Mouse (Mus musculus) Patski (cell line): Measurements from ENCODE around the gene Sh3bp5l. TPM values are rescaled to one million over a fixed set of nuclear protein-coding genes. Genes with fewer than 3 reads are reported as not detected.
"Not testable (repeated sequence)": the region's sequence is repeated elsewhere in the genome, so short reads cannot be mapped to it uniquely, and the experiment has no call there.

Experiments used
- ATAC-seq: fragments of 100-300 bp; one replicate; pipeline ENCODE4 v1.8.0; 2021
- CTCF ChIA-PET: fragments of 350-600 bp; sonication (Branson Sonifier 250); formaldehyde crosslinking; loops from one replicate; lab custom pipeline; 2022; ENCODE audit warnings: inconsistent platforms; lab: Charles Lee
- POLR2A ChIA-PET: fragments of 350-600 bp; sonication (Branson Sonifier 250); formaldehyde crosslinking; loops from one replicate; lab custom pipeline; 2022; ENCODE audit warnings: antibody characterized with exemption, inconsistent platforms; lab: Charles Lee
- DNase-seq: peaks from one replicate; pipeline ENCODE4 v3.0.0-alpha.2; 2011; ENCODE audit warnings: low read depth, low spot score
- H3K27me3 ChIP-seq: fragments of 371-371 bp; one replicate; pipeline ENCODE4 v1.5.1; 2021
- CTCF ChIP-seq: fragments of 100-300 bp; IDR thresholded peaks from one replicate; pipeline ENCODE4 v1.5.1; 2021
- in situ Hi-C: fragments of 300-500 bp; cut with MboI; formaldehyde crosslinking; loops from 3 replicates; pipeline ENCODE4 v1.11.1; 2018; ENCODE audit warnings: low pct_unique_long_range_greater_than_20kb, mixed read lengths
- polyA plus RNA-seq: library from polyadenylated mRNA; unstranded; gene quantifications from one replicate; pipeline ENCODE4 v1.2.3, GENCODE M21; 2021

Gene Sh3bp5l
- polyA plus RNA-seq, 1 experiment from 2014 or later, result 55.4 TPM

DNA sequence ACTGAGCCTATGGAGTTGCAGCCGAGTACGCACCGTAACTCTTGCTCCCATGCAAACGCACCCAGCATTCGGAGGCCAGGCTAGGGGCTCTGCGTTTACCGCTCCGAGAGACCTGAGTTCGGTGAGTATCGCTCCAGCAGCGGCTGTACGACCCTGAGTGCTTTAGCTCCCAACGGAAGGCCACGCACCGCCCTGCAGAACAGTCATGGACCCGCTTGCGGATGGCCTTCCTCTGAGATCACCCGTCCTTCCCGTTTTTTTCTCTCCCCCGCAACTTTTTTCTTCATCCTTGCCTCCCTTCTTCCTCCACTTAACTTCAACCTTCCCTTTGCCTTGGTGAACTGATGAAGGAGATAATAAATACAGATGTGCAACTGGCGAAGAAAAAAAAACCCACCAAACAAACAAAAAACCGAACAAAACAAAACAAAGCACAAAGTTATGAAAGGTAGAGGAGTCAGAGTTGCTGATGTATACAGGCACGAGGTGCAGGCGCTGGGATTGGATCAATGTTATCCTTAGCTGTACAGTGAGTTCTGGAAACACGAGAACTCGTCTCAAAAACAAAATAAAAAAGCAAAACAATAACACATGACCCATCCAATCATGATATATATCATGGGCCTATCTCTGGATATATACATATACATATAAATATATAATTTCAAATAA lies 27.6 kb upstream of the Sh3bp5l start:
- peak; percentile 29 for ATAC-seq
- ChIA-PET CTCF (interaction anchor here (1.3 to 1.7 kb wide), 3 partner anchors 15 to 196 kb away, joined by 3 to 5 read pairs (median 4); no protein-coding TSS in a partner anchor), POLR2A (interaction anchor here (0.7 kb wide), 1 partner anchor 196 kb away, joined by 4 read pairs; no protein-coding TSS in a partner anchor)
- in situ Hi-C loops, result no loop called here
- no peaks in the 10 kb centered on the region for H3K27me3 ChIP-seq
- no peak for TF ChIP-seq CTCF
- no peak for DNase-seq

DNA sequence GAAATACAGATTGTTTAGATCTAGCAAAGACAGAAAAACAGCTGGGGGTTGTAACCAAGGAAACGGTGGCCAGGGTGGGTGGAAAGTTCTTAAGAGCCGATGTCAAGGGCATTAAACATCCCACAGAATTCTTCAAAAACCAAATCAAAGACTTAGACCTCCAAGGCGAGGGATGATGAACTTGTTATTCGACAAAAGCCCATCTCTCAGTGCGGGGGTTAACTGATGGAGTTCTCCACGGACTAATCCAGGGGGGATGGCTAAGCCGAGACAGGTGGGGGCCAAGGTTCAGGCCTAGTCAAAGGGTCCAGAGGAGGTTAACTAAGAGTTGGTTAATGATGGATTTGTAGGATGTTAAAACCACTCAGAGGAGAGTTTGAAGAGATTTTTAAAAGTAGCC lies 26.9 kb upstream of the Sh3bp5l start:
- ATAC-seq (no peak), DNase-seq (no peak)
- TF ChIP-seq CTCF, result no peak
- POLR2A ChIA-PET, result no interaction called here
- CTCF ChIA-PET, result interaction anchor here (1.4 kb wide), 1 partner anchor 14 kb away, joined by 3 read pairs; no protein-coding TSS in a partner anchor
- no peaks in the 10 kb centered on the region for H3K27me3 ChIP-seq
- in situ Hi-C loops, result no loop called here

DNA sequence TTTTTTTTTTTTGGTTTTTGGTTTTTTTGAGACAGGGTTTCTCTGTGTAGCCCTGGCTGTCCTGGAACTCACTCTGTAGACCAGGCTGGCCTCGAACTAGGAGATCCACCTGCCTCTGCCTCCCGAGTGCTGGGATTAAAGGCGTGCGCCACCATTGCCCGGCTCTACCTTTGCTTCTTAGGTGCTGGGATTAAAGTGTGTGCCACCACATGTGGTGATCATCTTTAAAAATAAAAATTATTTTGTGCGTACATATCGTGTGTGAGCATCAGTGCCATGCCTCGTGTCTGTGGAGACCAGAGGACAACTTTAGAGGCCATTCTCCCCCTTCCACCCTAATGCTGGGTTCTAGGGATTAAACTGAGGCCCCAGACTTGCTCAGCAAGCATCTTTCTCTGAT lies 25.2 kb upstream of the Sh3bp5l start:
- H3K27me3 ChIP-seq, CTCF ChIA-PET, ATAC-seq, DNase-seq, in situ Hi-C loops: not testable (repeated sequence)
- POLR2A ChIA-PET, result interaction anchor here (0.6 kb wide), 1 partner anchor 48 kb away, joined by 3 read pairs; no protein-coding TSS in a partner anchor

DNA sequence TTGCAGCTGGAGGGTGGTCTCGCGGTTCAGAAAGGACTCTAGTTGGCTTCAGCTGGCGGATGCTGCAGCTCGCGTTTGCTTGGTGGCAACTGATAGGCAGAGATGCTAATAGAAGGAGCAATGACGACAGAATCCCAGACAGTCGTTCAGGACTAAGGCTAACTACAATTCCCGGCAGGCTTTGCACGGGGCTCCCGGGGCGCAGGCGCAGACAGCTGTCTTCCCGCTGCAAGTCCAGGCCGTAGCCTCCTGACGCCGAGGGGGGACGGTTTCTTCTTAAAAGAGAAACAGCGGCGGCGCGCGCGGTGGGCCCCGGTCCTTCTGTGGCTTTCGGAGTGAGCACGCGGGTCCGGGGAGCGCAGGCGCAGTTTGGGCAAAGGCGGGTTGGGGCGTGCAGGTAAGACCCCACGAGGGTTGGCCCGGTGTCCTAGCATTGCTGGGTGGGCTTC lies 23.6 kb upstream of the Sh3bp5l start, which contains the start of gene Zfp692:
Zfp692 (plus strand) TSS at position 210 of the 449 bp plus-strand sequence.
- H3K27me3 ChIP-seq, result no peaks in the 10 kb centered on the region
- ATAC-seq, result peak; percentile 49
- TF ChIP-seq CTCF, result no peak
- no peak for DNase-seq
- CTCF ChIA-PET, result interaction anchor here (1.1 kb wide), 1 partner anchor 157 kb away, joined by 3 read pairs; no protein-coding TSS in a partner anchor
- in situ Hi-C loops, result no loop called here
- POLR2A ChIA-PET, result interaction anchor here (0.5 to 1.9 kb wide), 4 partner anchors 9 to 654 kb away, joined by 3 to 9 read pairs (median 3); no protein-coding TSS in a partner anchor

DNA sequence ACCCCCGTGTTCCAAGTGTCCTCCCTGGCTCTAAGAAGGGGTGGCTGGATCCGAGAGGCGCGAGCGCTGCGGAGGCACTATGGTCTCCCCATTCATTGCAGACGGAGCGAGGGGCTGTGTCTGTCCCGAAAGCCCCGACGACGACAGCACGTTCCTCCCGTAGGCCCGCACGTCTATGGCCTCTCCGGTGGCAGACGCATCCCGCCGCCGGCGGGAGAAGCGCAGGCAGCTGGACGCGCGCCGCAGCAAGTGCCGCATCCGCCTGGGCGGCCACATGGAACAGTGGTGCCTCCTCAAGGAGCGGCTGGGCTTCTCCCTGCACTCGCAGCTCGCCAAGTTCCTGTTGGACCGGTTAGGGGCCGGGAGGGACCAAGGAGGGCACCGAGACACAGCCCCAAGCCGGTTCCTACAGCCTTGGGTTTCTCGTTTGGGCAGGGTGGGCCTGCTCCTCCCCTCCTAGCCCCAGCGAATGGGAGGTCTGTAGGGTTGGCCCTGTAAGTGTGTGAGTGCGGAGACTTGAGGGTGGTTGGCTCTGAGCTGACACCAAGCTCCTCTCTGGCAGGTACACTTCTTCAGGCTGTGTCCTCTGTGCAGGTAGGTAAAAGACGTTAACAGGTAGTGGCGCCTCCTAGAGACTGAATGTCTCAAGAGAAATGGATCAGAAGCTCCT lies 23.0 kb upstream of the Sh3bp5l start:
- POLR2A ChIA-PET, result interaction anchor here (1.1 to 1.9 kb wide), 3 partner anchors 9 to 109 kb away, joined by 3 to 9 read pairs (median 3); no protein-coding TSS in a partner anchor
- DNase-seq (no peak), ATAC-seq (peak; percentile 45)
- CTCF ChIA-PET, result interaction anchor here (1.1 to 1.9 kb wide), 5 partner anchors 9 to 157 kb away, joined by 3 to 6 read pairs (median 5); partner anchors contain the start of genes Sh3bp5l and Zfp672
- H3K27me3 ChIP-seq, result no peaks in the 10 kb centered on the region
- in situ Hi-C loops, result no loop called here
- no peak for TF ChIP-seq CTCF

DNA sequence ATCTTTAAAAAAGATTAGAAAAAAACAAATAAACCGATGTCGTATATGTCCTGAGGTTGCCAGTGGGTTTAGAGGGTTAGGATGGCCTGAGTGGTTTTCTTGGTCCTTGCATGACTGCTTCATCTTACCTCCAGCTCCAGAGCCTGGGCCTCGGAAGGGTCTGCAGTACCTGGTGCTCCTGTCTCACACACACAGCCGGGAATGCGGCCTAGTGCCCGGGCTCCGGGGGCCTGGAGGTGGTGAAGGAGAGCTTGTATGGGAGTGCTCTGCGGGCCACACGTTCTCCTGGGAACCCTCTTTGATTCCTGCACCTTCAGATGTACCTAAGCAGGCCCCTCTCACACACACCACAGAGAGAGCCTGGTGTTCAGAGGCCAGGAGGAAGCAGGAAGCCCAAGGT lies 21.9 kb upstream of the Sh3bp5l start:
- no peaks in the 10 kb centered on the region for H3K27me3 ChIP-seq
- DNase-seq (no peak), ATAC-seq (no peak)
- TF ChIP-seq CTCF, result no peak
- ChIA-PET POLR2A (interaction anchor here (1.1 kb wide), 1 partner anchor 10 kb away, joined by 5 read pairs; no protein-coding TSS in a partner anchor), CTCF (interaction anchor here (1.3 to 1.9 kb wide), 2 partner anchors 8 to 13 kb away, joined by 4 to 5 read pairs; no protein-coding TSS in a partner anchor)
- in situ Hi-C loops, result no loop called here

DNA sequence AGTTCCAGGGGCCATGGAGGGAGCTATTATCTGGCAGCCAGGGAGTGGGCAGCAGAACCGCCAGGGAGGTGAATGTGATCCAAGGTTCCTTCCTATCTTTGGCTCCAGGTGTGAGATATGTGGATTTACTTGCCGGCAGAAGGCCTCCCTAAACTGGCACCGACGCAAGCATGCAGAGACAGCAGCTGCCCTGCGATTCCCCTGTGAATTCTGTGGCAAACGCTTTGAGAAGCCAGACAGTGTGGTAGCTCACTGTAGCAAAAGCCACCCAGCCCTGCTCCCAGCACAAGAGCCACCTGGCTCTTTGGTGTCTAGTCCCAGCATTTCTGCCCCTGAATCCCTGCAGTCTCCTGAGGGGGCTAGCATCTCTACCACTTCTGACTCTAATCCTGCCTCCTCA lies 16.5 kb upstream of the Sh3bp5l start:
- DNase-seq (no peak), ATAC-seq (no peak)
- POLR2A ChIA-PET, result no interaction called here
- H3K27me3 ChIP-seq, result no peaks in the 10 kb centered on the region
- CTCF ChIA-PET, result interaction anchor here (1.3 kb wide), 1 partner anchor 8 kb away, joined by 3 read pairs; no protein-coding TSS in a partner anchor
- TF ChIP-seq CTCF, result no peak
- in situ Hi-C loops, result no loop called here

DNA sequence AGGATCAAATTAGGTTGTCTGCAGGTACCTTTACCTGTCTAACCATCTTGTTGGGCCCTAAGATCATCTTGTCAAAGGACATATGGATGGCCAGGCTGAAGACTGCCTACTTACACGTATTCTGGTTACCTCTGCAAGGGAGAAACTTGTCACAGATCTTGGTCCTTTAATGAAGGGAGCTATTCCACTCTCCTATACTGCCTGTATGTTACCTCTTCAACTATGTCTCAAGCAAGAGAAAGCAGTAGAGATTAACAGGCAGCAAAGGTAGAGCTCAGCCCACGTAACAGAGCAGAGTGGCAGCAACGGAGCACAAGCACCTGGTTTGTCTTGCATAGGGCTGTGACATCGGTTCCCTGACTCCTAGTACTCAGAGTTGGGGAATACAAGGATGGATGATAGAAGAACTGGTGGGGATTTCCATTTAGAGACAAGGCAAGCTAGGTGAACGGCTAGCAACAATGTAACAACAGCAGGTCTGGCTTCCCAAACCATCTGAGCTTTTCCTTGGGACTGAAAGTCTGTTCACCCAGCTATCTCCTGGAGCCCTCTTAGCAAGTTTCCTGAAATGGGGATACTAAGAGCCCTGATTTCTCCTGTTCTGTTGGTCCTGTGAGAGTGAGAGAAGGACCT lies 14.9 kb upstream of the Sh3bp5l start:
- H3K27me3 ChIP-seq, result no peaks in the 10 kb centered on the region
- ATAC-seq, result no peak
- ChIA-PET POLR2A (interaction anchor here (1.2 kb wide), 1 partner anchor 8 kb away, joined by 3 read pairs; no protein-coding TSS in a partner anchor), CTCF (interaction anchor here (1.2 kb wide), 1 partner anchor 137 kb away, joined by 4 read pairs; no protein-coding TSS in a partner anchor)
- in situ Hi-C loops, result no loop called here
- no peak for TF ChIP-seq CTCF
- no peak for DNase-seq

DNA sequence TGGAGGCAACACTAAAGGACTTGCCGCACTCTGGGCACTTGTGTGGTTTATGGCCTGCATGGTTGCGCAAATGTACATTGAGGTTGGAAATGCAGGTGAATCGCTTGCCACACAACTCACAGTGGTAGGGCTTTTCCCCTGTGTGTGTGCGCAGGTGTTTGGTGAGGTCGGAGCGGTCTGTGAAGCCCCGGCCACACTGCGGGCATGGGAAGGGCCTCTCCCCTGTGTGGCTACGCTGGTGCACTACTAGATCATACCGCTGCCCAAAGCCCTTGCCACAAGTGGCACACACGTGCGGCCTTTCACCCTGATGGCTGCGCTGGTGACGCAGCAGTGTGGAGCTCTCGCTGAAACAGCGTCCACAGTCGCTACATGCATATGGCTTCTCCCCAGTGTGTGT lies 14.2 kb upstream of the Sh3bp5l start:
- no peaks in the 10 kb centered on the region for H3K27me3 ChIP-seq
- ATAC-seq (no peak), DNase-seq (no peak)
- in situ Hi-C loops, result no loop called here
- ChIA-PET CTCF (interaction anchor here (1.2 to 1.5 kb wide), 2 partner anchors 8 to 137 kb away, joined by 4 read pairs; no protein-coding TSS in a partner anchor), POLR2A (interaction anchor here (1.2 kb wide), 1 partner anchor 9 kb away, joined by 3 read pairs; no protein-coding TSS in a partner anchor)
- TF ChIP-seq CTCF, result no peak
